Mouse (Mus musculus): ENCODE measurements at regions not wholly inside any gene's neighbourhood (a gene's known extent, or its start where the extent isn't known, plus 50 kb on each side); places are given as distances from the start of the nearest gene placed in this dataset.

DNA sequence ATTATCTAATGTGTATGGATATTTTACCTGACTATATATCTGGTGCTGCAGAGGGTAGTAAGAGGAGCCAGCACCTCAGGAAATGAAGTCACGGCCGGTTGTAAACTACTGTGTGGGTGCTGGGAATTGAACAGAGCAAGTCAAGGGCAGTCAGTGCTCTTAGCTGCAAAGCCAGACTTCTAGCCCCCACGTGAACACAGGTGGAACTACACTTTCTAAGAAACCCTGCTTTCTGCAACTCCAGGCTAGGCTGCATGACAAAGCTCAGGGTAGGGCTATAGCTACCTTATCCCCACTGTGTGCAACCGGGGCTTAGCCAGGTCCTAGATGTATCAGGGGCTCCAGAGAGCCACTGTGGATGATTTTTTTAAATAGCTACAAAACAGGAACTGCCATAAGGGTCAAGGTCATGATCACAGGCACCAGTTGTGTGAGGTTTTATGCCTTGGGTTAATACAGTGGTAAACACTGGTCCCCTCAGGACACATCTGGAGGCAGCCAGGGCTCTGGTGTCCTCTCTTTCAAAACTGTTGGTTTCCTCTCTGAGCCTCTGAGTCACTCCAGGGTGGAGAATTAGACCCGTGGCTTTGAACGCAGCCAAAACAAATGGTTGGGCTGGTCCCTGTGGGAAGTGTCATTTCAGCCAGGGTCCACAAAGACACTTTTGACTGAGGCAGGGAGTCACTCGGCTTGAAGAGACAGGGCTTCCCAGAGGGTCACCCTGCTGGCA is 76.5 kb downstream of the Gm26897 start:
- Histone ChIP-seq H3K9me3 (ENCODE audit: control insufficient read depth, low read length) (no peaks in the 10 kb centered on the region), H3K4me2 (replicated peaks; ENCODE audit: low read depth) (no peak overlapping the region), H3K27me3 (ENCODE audit: control insufficient read depth, insufficient read depth, low read length) (no peaks in the 10 kb centered on the region), H3K4me3 (ENCODE audit: low read depth, low read length) (no peak overlapping the region), H3K4me1 (replicated peaks; ENCODE audit: control insufficient read depth, insufficient read depth) (peaks cover 2% of the 10 kb centered on the region), H3K36me3 (ENCODE audit: control insufficient read depth, insufficient read depth, low read length) (no peaks in the 10 kb centered on the region), H3K27ac (replicated peaks) (peak overlapping the region; percentile 56; the same call in 1 of the 2 replicates), H3K9ac (ENCODE audit: low read length) (no peak overlapping the region)
- TF ChIP-seq EP300 (optimal IDR thresholded peaks at IDR 0.05) = no peak
- TF ChIP-seq CTCF (IDR thresholded peaks at IDR 0.05; ENCODE audit: low read depth) = peak; percentile 32
- peak; percentile 41; the same call in 1 of the 2 replicates for ATAC-seq (ENCODE audit: low FRiP score, low TSS enrichment)
- whole genome bisulfite sequencing = 29% methylated on average over 7 of the region's 7 CpGs
- no peak for DNase-seq (ENCODE audit: low spot score)

DNA sequence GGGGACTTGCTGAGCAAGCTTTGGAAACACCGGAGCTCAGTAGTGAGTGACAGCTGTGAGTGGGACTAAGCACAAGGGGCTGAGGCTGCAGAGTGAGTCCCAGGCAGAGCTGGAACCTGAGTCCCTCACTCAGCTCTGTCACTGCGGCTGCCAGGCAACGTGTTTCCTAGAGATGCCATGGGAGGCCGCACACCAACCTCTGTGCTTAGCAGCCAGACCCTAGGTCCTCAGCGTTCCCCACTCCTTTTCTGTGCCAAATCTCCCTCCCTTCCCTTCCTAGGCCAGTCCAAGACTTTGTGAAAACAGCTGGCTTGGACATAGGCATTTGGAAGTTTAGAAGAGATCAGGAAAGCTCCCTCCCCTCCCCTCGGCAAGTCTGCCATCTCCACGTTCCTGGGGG is 78.9 kb downstream of the Gm26897 start:
- 31% methylated on average over 7 of the region's 7 CpGs for WGBS
- peaks cover 2% of the 10 kb centered on the region; the same call in 1 of the 2 replicates for H3K4me1 ChIP-seq (replicated peaks; ENCODE audit: control insufficient read depth, insufficient read depth)
- no peak overlapping the region; the same call in 1 of the 2 replicates for H3K9ac ChIP-seq (ENCODE audit: low read length)
- no peaks in the 10 kb centered on the region for H3K27me3 ChIP-seq (ENCODE audit: control insufficient read depth, insufficient read depth, low read length)
- TF ChIP-seq EP300 (optimal IDR thresholded peaks at IDR 0.05) (no peak), CTCF (IDR thresholded peaks at IDR 0.05; ENCODE audit: low read depth) (no peak)
- no peaks in the 10 kb centered on the region for H3K36me3 ChIP-seq (ENCODE audit: control insufficient read depth, insufficient read depth, low read length)
- H3K4me2 ChIP-seq (replicated peaks; ENCODE audit: low read depth) = no peak overlapping the region
- no peak for DNase-seq (ENCODE audit: low spot score)
- no peak overlapping the region for H3K4me3 ChIP-seq (ENCODE audit: low read depth, low read length)
- H3K27ac ChIP-seq (replicated peaks) = peak overlapping the region; percentile 35; the same call in 1 of the 2 replicates
- H3K9me3 ChIP-seq (ENCODE audit: control insufficient read depth, low read length) = no peaks in the 10 kb centered on the region
- peak; percentile 51; the same call in 1 of the 2 replicates for ATAC-seq (ENCODE audit: low FRiP score, low TSS enrichment)

DNA sequence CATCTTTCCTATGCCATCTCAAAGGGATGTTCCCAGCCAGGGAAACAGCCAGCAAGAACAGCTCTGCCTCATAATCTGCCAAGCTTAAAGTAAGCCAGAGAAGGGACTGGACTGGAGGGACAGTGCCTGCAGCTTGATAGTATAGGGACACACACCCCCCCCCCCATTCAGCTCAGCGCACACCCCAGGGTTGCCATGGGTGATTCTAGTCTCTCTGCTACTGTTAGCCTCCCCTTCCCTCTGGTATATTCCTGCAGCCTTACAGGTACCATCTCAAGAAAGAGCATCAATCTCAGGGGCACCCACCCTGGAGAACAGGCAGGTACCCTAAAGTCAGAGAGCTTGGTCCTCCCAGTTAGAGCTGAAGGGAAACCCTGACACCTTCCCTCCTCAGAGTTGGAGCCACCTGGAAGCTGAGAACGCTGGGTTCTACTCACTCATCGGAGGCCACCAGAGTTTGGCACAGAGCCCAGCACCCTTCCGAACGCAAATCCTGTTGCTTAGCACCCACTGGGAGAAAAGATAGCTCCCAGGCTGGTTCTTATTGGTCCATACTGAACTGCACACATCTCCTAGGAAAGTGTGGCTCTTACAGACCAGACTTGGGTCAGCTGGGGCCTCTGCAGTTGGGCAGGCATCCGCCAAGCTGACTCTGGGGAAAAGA is 79.5 kb downstream of the Gm26897 start:
- Histone ChIP-seq H3K9me3 (ENCODE audit: control insufficient read depth, low read length) (no peaks in the 10 kb centered on the region), H3K4me2 (replicated peaks; ENCODE audit: low read depth) (no peak overlapping the region), H3K4me3 (ENCODE audit: low read depth, low read length) (no peak overlapping the region), H3K36me3 (ENCODE audit: control insufficient read depth, insufficient read depth, low read length) (no peaks in the 10 kb centered on the region), H3K9ac (ENCODE audit: low read length) (0 out of 2 replicates have a peak overlapping the region, but pooled peaks have one; percentile 4), H3K4me1 (replicated peaks; ENCODE audit: control insufficient read depth, insufficient read depth) (peaks cover 2% of the 10 kb centered on the region; the same call in 1 of the 2 replicates), H3K27me3 (ENCODE audit: control insufficient read depth, insufficient read depth, low read length) (no peaks in the 10 kb centered on the region), H3K27ac (replicated peaks) (peak overlapping the region; percentile 35; the same call in 1 of the 2 replicates)
- 43% methylated on average over 6 of the region's 6 CpGs for WGBS
- ATAC-seq (ENCODE audit: low FRiP score, low TSS enrichment) = no peak
- no peak for DNase-seq (ENCODE audit: low spot score)
- TF ChIP-seq CTCF (IDR thresholded peaks at IDR 0.05; ENCODE audit: low read depth) (no peak), EP300 (optimal IDR thresholded peaks at IDR 0.05) (no peak)

DNA sequence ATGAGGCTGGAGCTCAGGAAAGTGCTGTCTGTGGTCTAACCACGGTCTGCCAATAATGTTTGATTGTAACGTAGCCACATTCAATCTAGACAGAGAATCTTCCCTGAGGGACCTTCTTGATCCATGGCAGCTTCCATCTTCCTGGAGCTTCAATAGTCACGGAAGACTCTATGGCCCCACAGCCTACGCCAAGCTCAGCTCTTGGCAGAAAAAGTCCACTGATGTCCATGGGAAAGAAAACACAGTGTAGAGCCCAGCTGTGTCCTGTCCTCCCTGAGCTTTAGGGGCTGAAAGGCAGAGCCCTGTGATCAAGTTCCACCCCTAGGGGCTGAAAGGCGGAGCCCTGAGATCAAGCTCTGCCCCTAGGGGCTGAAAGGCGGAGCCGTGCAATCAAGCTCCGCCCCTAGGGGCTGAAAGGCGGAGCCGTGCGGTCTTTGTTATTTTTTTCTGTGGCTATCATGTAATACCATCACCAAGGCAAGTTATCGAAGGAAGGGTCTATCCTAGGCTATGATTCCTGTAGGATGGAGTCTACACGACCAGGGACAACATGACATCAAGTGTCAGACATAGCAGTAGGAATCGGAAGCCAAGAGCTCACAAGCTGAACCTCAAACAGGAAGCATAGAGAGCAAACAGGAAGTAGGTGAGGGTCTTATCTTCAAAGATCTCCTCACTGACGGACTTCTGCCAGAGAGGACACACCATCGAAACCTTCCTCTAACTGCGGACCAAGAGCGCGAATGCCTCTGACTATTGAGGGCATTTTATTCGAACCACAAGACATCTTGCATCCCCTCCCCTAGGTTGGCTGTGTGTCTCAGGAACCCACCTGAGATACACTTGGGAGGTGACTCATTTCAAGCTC is 81.4 kb downstream of the Gm26897 start:
- Histone ChIP-seq H3K4me1 (replicated peaks; ENCODE audit: control insufficient read depth, insufficient read depth) (peaks cover 2% of the 10 kb centered on the region; the same call in 1 of the 2 replicates), H3K27ac (replicated peaks) (no peak overlapping the region), H3K36me3 (ENCODE audit: control insufficient read depth, insufficient read depth, low read length) (no peaks in the 10 kb centered on the region), H3K4me3 (ENCODE audit: low read depth, low read length) (no peak overlapping the region), H3K4me2 (replicated peaks; ENCODE audit: low read depth) (no peak overlapping the region), H3K27me3 (ENCODE audit: control insufficient read depth, insufficient read depth, low read length) (no peaks in the 10 kb centered on the region), H3K9ac (ENCODE audit: low read length) (no peak overlapping the region), H3K9me3 (ENCODE audit: control insufficient read depth, low read length) (no peaks in the 10 kb centered on the region)
- TF ChIP-seq EP300 (optimal IDR thresholded peaks at IDR 0.05) = no peak
- peak; percentile 26; the same call in 1 of the 2 replicates for TF ChIP-seq CTCF (IDR thresholded peaks at IDR 0.05; ENCODE audit: low read depth)
- no peak for DNase-seq (ENCODE audit: low spot score)
- WGBS = 80% methylated on average over 20 of the region's 20 CpGs
- no peak; the same call in 1 of the 2 replicates for ATAC-seq (ENCODE audit: low FRiP score, low TSS enrichment)

DNA sequence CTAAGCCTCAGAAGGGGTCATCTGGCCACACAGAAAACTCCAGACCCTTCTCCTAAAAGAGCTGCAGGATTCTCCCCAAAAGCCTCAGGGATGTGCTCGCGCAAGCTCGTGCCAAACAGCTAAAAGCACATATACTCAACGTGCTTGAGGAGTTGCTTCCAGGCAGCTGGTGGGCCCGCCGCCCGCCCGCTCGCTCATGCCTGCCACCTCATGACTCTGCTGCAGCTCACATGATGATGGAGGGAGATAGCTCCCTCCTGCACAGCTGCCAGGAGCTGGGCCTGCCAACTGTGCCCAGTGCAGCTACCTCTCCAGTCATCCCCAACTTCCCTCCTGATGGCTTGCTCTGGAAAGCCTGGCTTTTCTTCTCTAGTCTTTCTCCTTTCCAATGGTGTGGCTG is 87.2 kb downstream of the Gm26897 start:
- TF ChIP-seq EP300 (optimal IDR thresholded peaks at IDR 0.05) = no peak
- no peak for TF ChIP-seq CTCF (IDR thresholded peaks at IDR 0.05; ENCODE audit: low read depth)
- H3K4me3 ChIP-seq (ENCODE audit: low read depth, low read length) = no peak overlapping the region

More for the DNA sequence above, 87.2 kb downstream of the Gm26897 start:
- Histone ChIP-seq H3K4me1 (replicated peaks; ENCODE audit: control insufficient read depth, insufficient read depth) (no peaks in the 10 kb centered on the region), H3K27ac (replicated peaks) (no peak overlapping the region), H3K4me2 (replicated peaks; ENCODE audit: low read depth) (no peak overlapping the region), H3K9me3 (ENCODE audit: control insufficient read depth, low read length) (no peaks in the 10 kb centered on the region), H3K36me3 (ENCODE audit: control insufficient read depth, insufficient read depth, low read length) (no peaks in the 10 kb centered on the region), H3K27me3 (ENCODE audit: control insufficient read depth, insufficient read depth, low read length) (no peaks in the 10 kb centered on the region), H3K9ac (ENCODE audit: low read length) (no peak overlapping the region)
- 92% methylated on average over 9 of the region's 9 CpGs for WGBS
- DNase-seq (ENCODE audit: low spot score) = no peak
- ATAC-seq (ENCODE audit: low FRiP score, low TSS enrichment) = no peak

Measured in stomach, postnatal 0 days (tissue).